Mouse (Mus musculus): ENCODE results near the gene D17H6S53E. TPM values are rescaled to one million over a fixed set of nuclear protein-coding genes. Genes with fewer than 3 reads are reported as not detected.
A peak's percentile ranks its signal among the peaks of the same experiment; 100 is the strongest.
"Not testable (repeated sequence)": the region's sequence is repeated elsewhere in the genome, so short reads cannot be mapped to it uniquely, and the experiment has no call there.

The D17H6S53E gene
- polyA plus RNA-seq, 1 experiment from 2014 or later = 8.3 TPM

GRCm38 (mm10) chr17:35104754-35105153 is 21.4 kb upstream of the D17H6S53E start:
- no peak overlapping the region for H3K9ac ChIP-seq
- H3K36me3 ChIP-seq (replicated peaks) = peaks cover 33% of the 10 kb centered on the region; the same call in 1 of the 2 replicates
- no peak for ATAC-seq (replicated peaks)
- no peak overlapping the region for H3K4me3 ChIP-seq
- H3K4me1 ChIP-seq = peaks cover 6% of the 10 kb centered on the region; the same call in 1 of the 2 replicates
- 72% methylated on average over 6 of the region's 6 CpGs for WGBS
- H3K9me3 ChIP-seq = no peaks in the 10 kb centered on the region
- no peak overlapping the region for H3K27ac ChIP-seq
- H3K27me3 ChIP-seq (replicated peaks) = no peaks in the 10 kb centered on the region
- H3K4me2 ChIP-seq = no peak overlapping the region

DNA sequence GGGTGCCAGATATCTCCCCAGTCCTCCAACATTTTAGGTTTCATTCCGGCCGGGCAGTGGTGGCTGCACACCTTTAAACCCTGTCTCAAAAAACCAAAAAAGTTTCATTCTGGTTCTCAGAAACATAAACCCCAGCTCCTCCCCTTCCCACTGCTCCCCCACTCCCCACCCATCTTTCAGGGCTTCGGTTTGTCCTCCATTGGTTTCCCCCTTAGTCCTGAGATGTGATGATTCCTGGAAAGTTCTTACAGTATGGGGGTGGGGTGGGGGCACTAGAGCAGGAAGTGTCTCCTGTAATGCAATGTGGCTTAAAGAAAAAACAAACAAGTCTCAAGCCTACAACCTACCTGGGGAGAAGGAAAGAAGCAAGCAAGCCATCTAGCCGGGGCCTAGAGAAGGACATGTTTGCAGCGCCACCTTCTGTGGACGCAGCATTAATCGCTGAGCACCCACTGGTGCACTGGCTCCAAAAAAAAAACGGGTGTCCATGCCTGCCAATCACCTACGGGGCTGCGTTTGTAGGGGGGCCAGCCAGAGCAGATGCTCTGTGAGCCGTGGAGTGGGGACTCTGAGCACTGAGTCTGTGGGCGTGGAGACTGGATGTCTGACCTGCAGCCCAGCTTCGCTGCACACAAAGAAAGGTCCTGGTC is 20.3 kb upstream of the D17H6S53E start:
- Histone ChIP-seq H3K4me3 (no peak overlapping the region), H3K9me3 (no peaks in the 10 kb centered on the region), H3K4me2 (peak overlapping the region; percentile 26), H3K27me3 (replicated peaks) (no peaks in the 10 kb centered on the region), H3K27ac (no peak overlapping the region), H3K4me1 (peaks cover 6% of the 10 kb centered on the region; the same call in 1 of the 2 replicates), H3K36me3 (replicated peaks) (peaks cover 28% of the 10 kb centered on the region; the same call in 1 of the 2 replicates), H3K9ac (0 out of 2 replicates have a peak overlapping the region, but pooled peaks have one; percentile 7)
- ATAC-seq (replicated peaks) = no peak
- 19% methylated on average over 13 of the region's 13 CpGs for WGBS

DNA sequence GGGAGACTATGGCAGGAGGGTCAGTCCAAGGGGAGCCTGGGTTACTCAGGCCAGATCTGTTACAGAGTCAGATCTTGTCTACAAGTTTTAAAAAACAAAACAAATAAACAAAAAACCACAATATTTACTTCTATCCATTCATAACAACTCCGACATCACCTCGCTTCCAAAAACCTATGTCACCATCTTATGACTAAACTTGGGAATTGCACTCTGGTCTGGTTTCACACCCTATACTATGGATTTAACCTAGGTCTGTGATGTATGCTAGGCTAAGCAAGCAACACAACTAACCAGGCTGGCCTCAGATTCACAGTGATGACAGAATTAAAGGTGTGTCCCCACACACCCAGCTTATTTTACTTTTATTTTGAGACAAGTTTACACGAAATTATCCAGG is 19.7 kb upstream of the D17H6S53E start:
- Histone ChIP-seq H3K9me3 (no peaks in the 10 kb centered on the region), H3K4me1 (peaks cover 6% of the 10 kb centered on the region; the same call in 1 of the 2 replicates), H3K27ac (no peak overlapping the region), H3K36me3 (replicated peaks) (peaks cover 22% of the 10 kb centered on the region; the same call in 1 of the 2 replicates), H3K9ac (no peak overlapping the region), H3K4me2 (no peak overlapping the region), H3K4me3 (no peak overlapping the region), H3K27me3 (replicated peaks) (no peaks in the 10 kb centered on the region)
- no peak for ATAC-seq (replicated peaks)
- WGBS = 70% methylated on average over 3 of the region's 3 CpGs

GRCm38 (mm10) chr17:35108097-35108496 is 18.1 kb upstream of the D17H6S53E start, which contains the start of gene Ly6g5c:
Gene Ly6g5c, plus strand, starts transcription at chr17:35108279.
- no peak within 1 kb of the TSS for H3K9ac ChIP-seq
- H3K4me3 ChIP-seq = no peak within 1 kb of the TSS
- ATAC-seq (replicated peaks) = no peak
- no peaks in the 10 kb centered on the region for H3K27me3 ChIP-seq (replicated peaks)
- H3K4me2 ChIP-seq = no peak within 1 kb of the TSS
- 82% methylated on average over 6 of the region's 6 CpGs for WGBS
- H3K27ac ChIP-seq = no peak within 1 kb of the TSS
- peaks cover 7% of the 10 kb centered on the region; the same call in 1 of the 2 replicates for H3K36me3 ChIP-seq (replicated peaks)
- H3K4me1 ChIP-seq = peaks cover 6% of the 10 kb centered on the region; the same call in 1 of the 2 replicates
- H3K9me3 ChIP-seq = no peaks in the 10 kb centered on the region

- Histone ChIP-seq H3K27ac (no peak overlapping the region), H3K9me3 (no peaks in the 10 kb centered on the region), H3K36me3 (replicated peaks) (peaks cover 13% of the 10 kb centered on the region), H3K4me1 (no peaks in the 10 kb centered on the region), H3K27me3 (replicated peaks) (no peaks in the 10 kb centered on the region), H3K9ac (no peak overlapping the region), H3K4me3 (no peak overlapping the region), H3K4me2 (no peak overlapping the region)
- ATAC-seq (replicated peaks) = no peak
- 74% methylated on average over 9 of the region's 9 CpGs for WGBS
These were observed 14.4 kb upstream of the D17H6S53E start for GRCm38 (mm10) chr17:35111774-35112173.

- H3K36me3 ChIP-seq (replicated peaks) = peaks cover 29% of the 10 kb centered on the region
- no peak within 1 kb of the TSS for H3K9ac ChIP-seq
- no peak within 1 kb of the TSS for H3K4me3 ChIP-seq
- no peak for ATAC-seq (replicated peaks)
- no peak within 1 kb of the TSS for H3K27ac ChIP-seq
- H3K9me3 ChIP-seq = no peaks in the 10 kb centered on the region
- no peak within 1 kb of the TSS for H3K4me2 ChIP-seq
- no peaks in the 10 kb centered on the region for H3K27me3 ChIP-seq (replicated peaks)
- H3K4me1 ChIP-seq = peaks cover 8% of the 10 kb centered on the region
- 88% methylated on average over 8 of the region's 8 CpGs for WGBS
These were observed 10.8 kb upstream of the D17H6S53E start, which contains the start of gene Ly6g5b for GRCm38 (mm10) chr17:35115046-35116019. Gene Ly6g5b, minus strand, starts transcription at chr17:35115428.

DNA sequence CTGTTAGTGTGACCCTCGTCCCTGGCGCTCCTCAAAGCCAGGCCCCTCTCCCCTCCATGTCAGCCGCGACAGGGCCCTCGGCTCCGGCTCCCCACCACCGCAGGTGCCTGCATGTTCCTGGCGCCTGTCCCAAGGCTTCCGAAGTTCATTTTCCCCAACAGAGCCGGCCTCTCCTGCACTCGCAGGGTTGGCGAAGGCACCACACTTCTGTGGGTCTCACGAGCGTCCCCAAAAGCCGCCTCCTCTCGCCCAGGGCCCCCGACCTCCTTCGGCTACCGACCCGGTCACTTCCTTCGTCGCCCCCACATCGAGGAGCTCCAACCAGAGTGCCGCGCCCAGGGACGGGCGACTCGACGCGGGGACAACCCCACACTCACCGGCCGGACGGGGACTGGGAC is 5.4 kb upstream of the D17H6S53E start:
- Histone ChIP-seq H3K27ac (peak overlapping the region; percentile 78), H3K4me1 (peaks cover 27% of the 10 kb centered on the region), H3K4me2 (peak overlapping the region; percentile 92), H3K36me3 (replicated peaks) (peaks cover 32% of the 10 kb centered on the region), H3K27me3 (replicated peaks) (no peaks in the 10 kb centered on the region), H3K9me3 (no peaks in the 10 kb centered on the region), H3K9ac (peak overlapping the region; percentile 84), H3K4me3 (peak overlapping the region; percentile 77)
- WGBS = under 1% methylated on average over 33 of the region's 33 CpGs
- no peak for ATAC-seq (replicated peaks)

DNA sequence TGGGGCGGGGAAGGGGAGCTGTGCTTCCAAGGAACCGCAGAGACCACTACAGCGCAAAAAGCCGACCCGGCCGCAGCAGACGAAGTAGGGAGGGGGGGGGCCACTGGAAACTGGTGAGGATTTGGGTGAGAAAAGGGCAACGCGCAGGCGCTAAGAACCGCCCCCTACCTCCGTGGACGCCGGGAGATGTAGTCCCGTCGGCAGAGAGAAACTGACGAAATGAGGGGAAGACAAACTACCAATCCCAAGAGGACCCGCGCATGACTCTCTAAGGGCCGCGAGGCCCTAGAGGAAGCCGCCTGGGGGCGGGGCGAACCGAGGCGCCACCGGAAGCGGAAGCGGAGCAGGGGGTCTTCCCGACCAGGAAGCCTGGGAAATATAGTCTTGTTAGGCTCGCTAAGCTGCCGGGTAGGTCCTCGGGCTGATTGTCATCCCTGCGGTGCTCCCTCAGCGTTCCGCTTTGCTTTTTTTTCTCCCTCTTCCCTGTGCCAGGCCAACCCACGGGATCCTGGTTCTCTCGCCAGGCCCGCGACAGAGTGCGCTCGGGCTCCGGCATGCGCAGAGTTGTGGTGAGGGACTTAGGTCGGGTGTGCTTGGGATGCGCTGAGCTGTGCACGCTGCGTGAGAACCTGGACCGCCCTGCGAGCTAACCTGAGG is 4.9 kb upstream of the D17H6S53E start, which contains the start of gene Gpank1:
Gene Gpank1 (plus strand): TSS at position 313 of the 657 bp plus-strand sequence.
- WGBS = under 1% methylated on average over 50 of the region's 50 CpGs
- peak within 1 kb of the TSS; percentile 92 for H3K4me2 ChIP-seq
- peak; percentile 94 for ATAC-seq (replicated peaks)
- peak within 1 kb of the TSS; percentile 77 for H3K4me3 ChIP-seq
- no peaks in the 10 kb centered on the region for H3K9me3 ChIP-seq
- H3K27me3 ChIP-seq (replicated peaks) = no peaks in the 10 kb centered on the region
- peaks cover 27% of the 10 kb centered on the region for H3K36me3 ChIP-seq (replicated peaks)
- peaks cover 32% of the 10 kb centered on the region for H3K4me1 ChIP-seq
- peak within 1 kb of the TSS; percentile 84 for H3K9ac ChIP-seq
- peak within 1 kb of the TSS; percentile 90 for H3K27ac ChIP-seq

- under 1% methylated on average over 19 of the region's 19 CpGs for WGBS
- ATAC-seq (replicated peaks) = no peak; the same call in 1 of the 2 replicates
- peak within 1 kb of the TSS; percentile 92 for H3K4me2 ChIP-seq
These were observed 4.3 kb upstream of the D17H6S53E start, which contains the start of gene Csnk2b for GRCm38 (mm10) chr17:35121871-35122303. Gene Csnk2b, minus strand, starts transcription at chr17:35122053.

GRCm38 (mm10) chr17:35123287-35123686 is 2.9 kb upstream of the D17H6S53E start:
- H3K4me2 ChIP-seq; ATAC-seq (replicated peaks); H3K27me3 ChIP-seq (replicated peaks); H3K9me3 ChIP-seq; H3K9ac ChIP-seq; H3K27ac ChIP-seq; H3K4me3 ChIP-seq: not testable (repeated sequence)
- Histone ChIP-seq H3K36me3 (replicated peaks) (peaks cover 14% of the 10 kb centered on the region; the same call in 1 of the 2 replicates), H3K4me1 (peaks cover 48% of the 10 kb centered on the region)
- whole genome bisulfite sequencing = 93% methylated on average over 9 of the region's 9 CpGs

More at GRCm38 (mm10) chr17:35121871-35122303, 4.3 kb upstream of the D17H6S53E start, which contains the start of gene Csnk2b:
- Histone ChIP-seq H3K9me3 (no peaks in the 10 kb centered on the region), H3K4me3 (peak within 1 kb of the TSS; percentile 77), H3K4me1 (peaks cover 38% of the 10 kb centered on the region), H3K27me3 (replicated peaks) (no peaks in the 10 kb centered on the region), H3K27ac (peak within 1 kb of the TSS; percentile 90), H3K9ac (peak within 1 kb of the TSS; percentile 84), H3K36me3 (replicated peaks) (peaks cover 23% of the 10 kb centered on the region)

- Histone ChIP-seq H3K4me1 (peaks cover 57% of the 10 kb centered on the region), H3K36me3 (replicated peaks) (peaks cover 10% of the 10 kb centered on the region; the same call in 1 of the 2 replicates)
- not testable (repeated sequence) for H3K27me3 ChIP-seq (replicated peaks); H3K9ac ChIP-seq; H3K9me3 ChIP-seq; H3K4me2 ChIP-seq; H3K27ac ChIP-seq; H3K4me3 ChIP-seq; ATAC-seq (replicated peaks)
- 92% methylated on average over 12 of the region's 12 CpGs for WGBS
These were observed 1.8 kb upstream of the D17H6S53E start for GRCm38 (mm10) chr17:35124261-35124896.

Measured in midbrain, embryonic 15.5 days (tissue).